8 mouse cellular contexts compared by ENCODE assay signal in genomic region chr9:67315356-67315755, GRCm38 (mm10).
A peak's percentile ranks its signal among the peaks of the same experiment; 100 is the strongest.
DNase-seq lines count a peak whose midpoint lies in the region; ATAC-seq lines count a peak whose summit lies in the region.

No protein-coding gene starts in this region.

- H3K36me3 ChIP-seq in hindbrain, embryonic 10.5 days, result peaks cover 17% of the 10 kb centered on the region
- H3K36me3 ChIP-seq in hindbrain, embryonic 16.5 days (ENCODE audit: control insufficient read depth, insufficient read depth, low read length), result no peaks in the 10 kb centered on the region
- no peaks in the 10 kb centered on the region for H3K36me3 ChIP-seq in midbrain, embryonic 14.5 days (ENCODE audit: control insufficient read depth, insufficient read depth, low read length)

- H3K4me2 ChIP-seq in hindbrain, embryonic 16.5 days (ENCODE audit: low read length), result no peak overlapping the region
- H3K4me2 ChIP-seq in midbrain, embryonic 14.5 days (ENCODE audit: low read length), result no peak overlapping the region

- no peak overlapping the region for H3K27ac ChIP-seq in hindbrain, embryonic 10.5 days
- H3K27ac ChIP-seq in hindbrain, embryonic 16.5 days (ENCODE audit: low read depth, low read length), result no peak overlapping the region
- H3K27ac ChIP-seq in midbrain, embryonic 14.5 days (replicated peaks; ENCODE audit: low read depth, low read length), result no peak overlapping the region

- H3K4me1 ChIP-seq in hindbrain, embryonic 10.5 days (replicated peaks), result 0 out of 2 replicates have a peak, but pooled peaks cover 8% of the 10 kb centered on the region
- no peaks in the 10 kb centered on the region for H3K4me1 ChIP-seq in hindbrain, embryonic 16.5 days (ENCODE audit: control insufficient read depth, insufficient read depth, low read depth, low read length)
- H3K4me1 ChIP-seq in midbrain, embryonic 14.5 days (ENCODE audit: control insufficient read depth, insufficient read depth, low read length), result no peaks in the 10 kb centered on the region

- no peak overlapping the region for H3K4me3 ChIP-seq in hindbrain, embryonic 10.5 days
- no peak overlapping the region for H3K4me3 ChIP-seq in hindbrain, embryonic 16.5 days (ENCODE audit: low read length)
- H3K4me3 ChIP-seq in midbrain, embryonic 14.5 days (replicated peaks; ENCODE audit: low read depth, low read length), result no peak overlapping the region

- H3K9ac ChIP-seq in hindbrain, embryonic 16.5 days (ENCODE audit: low read depth, low read length), result no peak overlapping the region
- no peak overlapping the region for H3K9ac ChIP-seq in midbrain, embryonic 14.5 days (replicated peaks; ENCODE audit: low read length)

- no peaks in the 10 kb centered on the region for H3K27me3 ChIP-seq in hindbrain, embryonic 10.5 days (ENCODE audit: insufficient read depth, poor library complexity, severe bottlenecking)
- no peaks in the 10 kb centered on the region for H3K27me3 ChIP-seq in hindbrain, embryonic 16.5 days (replicated peaks; ENCODE audit: control insufficient read depth, insufficient read depth, low read length)
- no peaks in the 10 kb centered on the region for H3K27me3 ChIP-seq in midbrain, embryonic 14.5 days (ENCODE audit: control insufficient read depth, insufficient read depth, low read length)

- no peak for ATAC-seq in hindbrain, embryonic 16.5 days
- no peak for ATAC-seq in midbrain, embryonic 14.5 days (ENCODE audit: low FRiP score, low TSS enrichment)
- ATAC-seq in megakaryocyte, adult 5-6 weeks (ENCODE audit: poor library complexity, severe bottlenecking), result no peak

- DNase-seq in hindbrain, embryonic 10.5 days (ENCODE audit: low spot score), result peak; percentile 55
- DNase-seq in B cell, adult 2 months, result peak; percentile 31 to 32
- DNase-seq in adrenal gland, postnatal 10 days, result peak; percentile 74
- DNase-seq in embryo, embryonic 11 days, result peak; percentile 62
- DNase-seq in kidney, postnatal 25 days, result peak; percentile 59 to 76
- peak; percentile 75 for DNase-seq in midbrain, embryonic 14.5 days

- no peaks in the 10 kb centered on the region for H3K9me3 ChIP-seq in hindbrain, embryonic 10.5 days
- H3K9me3 ChIP-seq in hindbrain, embryonic 16.5 days (ENCODE audit: control insufficient read depth, low read length), result no peaks in the 10 kb centered on the region
- H3K9me3 ChIP-seq in midbrain, embryonic 14.5 days (ENCODE audit: control insufficient read depth, low read length), result no peaks in the 10 kb centered on the region

- 8% methylated on average over 3 of the region's 3 CpGs for WGBS in hindbrain, embryonic 10.5 days
- 8% methylated on average over 2 of the region's 3 CpGs for WGBS in hindbrain, embryonic 16.5 days
- WGBS in midbrain, embryonic 14.5 days, result 5% methylated on average over 3 of the region's 3 CpGs
